Mouse (Mus musculus) heart, embryonic 16.5 days (tissue): ENCODE data around the gene Wdfy2. TPM values are rescaled to one million over a fixed set of nuclear protein-coding genes. Genes with fewer than 3 reads are reported as not detected.

Source experiments
- ATAC-seq: fragments of 200-750 bp; cut with Nextera tagmentation; replicated peaks from 2 replicates; pipeline ENCODE4 v1.8.0; 2017; ENCODE audit warnings: moderate number of reproducible peaks; ENCODE audit not compliant: insufficient read depth, low FRiP score; ENCODE audit errors: extremely low read depth
- H3K27ac ChIP-seq: fragments of 300-500 bp; sonication (generic); 2 replicates; pipeline ENCODE4 v1.5.1; 2014; ENCODE audit warnings: mild to moderate bottlenecking, low read length, control low read depth, moderate library complexity
- H3K27me3 ChIP-seq: fragments of 300-500 bp; sonication (generic); 2 replicates; pipeline ENCODE4 v1.6.1; 2014; ENCODE audit warnings: low read length, mixed read lengths; ENCODE audit not compliant: control insufficient read depth, insufficient read depth
- H3K36me3 ChIP-seq: fragments of 300-500 bp; sonication (generic); 2 replicates; pipeline ENCODE4 v1.6.1; 2014; ENCODE audit not compliant: control insufficient read depth, insufficient read depth
- H3K4me1 ChIP-seq: fragments of 300-500 bp; sonication (generic); 2 replicates; pipeline ENCODE4 v1.6.1; 2014; ENCODE audit warnings: low read length, mixed read lengths; ENCODE audit not compliant: control insufficient read depth, insufficient read depth
- H3K4me2 ChIP-seq: fragments of 300-500 bp; sonication (generic); 2 replicates; pipeline ENCODE4 v1.6.1; 2014; ENCODE audit warnings: low read depth, mild to moderate bottlenecking, control low read depth, low read length
- H3K4me3 ChIP-seq: fragments of 300-500 bp; sonication (generic); 2 replicates; pipeline ENCODE4 v1.5.1; 2014; ENCODE audit warnings: mild to moderate bottlenecking, control low read depth, low read length
- H3K9ac ChIP-seq: fragments of 300-500 bp; sonication (generic); 2 replicates; pipeline ENCODE4 v1.6.1; 2014; ENCODE audit warnings: low read length, control low read depth
- H3K9me3 ChIP-seq: fragments of 300-500 bp; sonication (generic); replicated peaks from 2 replicates; pipeline ENCODE4 v1.6.1; 2016; ENCODE audit warnings: low read length; ENCODE audit not compliant: control insufficient read depth
- WGBS: fragments of 180-500 bp; shearing (Covaris S2); extraction: QIAGEN DNeasy Blood & Tissue Kit; methylation state at CpG from one replicate; pipeline ENCODE4 v1.1.7; 2014; 5-methylcytosine and 5-hydroxymethylcytosine counted together
- polyA plus RNA-seq: library from polyadenylated mRNA; unstranded; fragments of >200 nt; fragmentation: Nextera tagmentation; extraction: Ambion mirVana; gene quantifications from 2 replicates; pipeline ENCODE4 v1.2.1, GENCODE M21; 2015

The Wdfy2 gene
- polyA plus RNA-seq, 1 experiment from 2014 or later = 4.0 TPM

GRCm38 (mm10) chr14:62879497-62879896 lies 42.0 kb downstream of the Wdfy2 start:
- Histone ChIP-seq H3K27ac (peak overlapping the region; percentile 52; the same call in 1 of the 2 replicates), H3K9ac (no peak overlapping the region), H3K4me3 (no peak overlapping the region), H3K36me3 (no peaks in the 10 kb centered on the region), H3K27me3 (no peaks in the 10 kb centered on the region), H3K9me3 (no peaks in the 10 kb centered on the region), H3K4me1 (peaks cover 42% of the 10 kb centered on the region), H3K4me2 (no peak overlapping the region)
- ATAC-seq = peak; percentile 39; the same call in 1 of the 2 replicates
- 15% methylated on average over 5 of the region's 5 CpGs for WGBS

GRCm38 (mm10) chr14:62880084-62880851 lies 42.8 kb downstream of the Wdfy2 start:
- ATAC-seq = no peak
- Histone ChIP-seq H3K4me2 (no peak overlapping the region), H3K4me3 (no peak overlapping the region), H3K9ac (no peak overlapping the region), H3K4me1 (peaks cover 45% of the 10 kb centered on the region), H3K9me3 (no peaks in the 10 kb centered on the region), H3K27ac (0 out of 2 replicates have a peak overlapping the region, but pooled peaks have one; percentile 21), H3K27me3 (no peaks in the 10 kb centered on the region), H3K36me3 (no peaks in the 10 kb centered on the region)
- 63% methylated on average over 5 of the region's 5 CpGs for WGBS

GRCm38 (mm10) chr14:62882061-62882614 lies 44.7 kb downstream of the Wdfy2 start:
- H3K27ac ChIP-seq = no peak overlapping the region
- no peak overlapping the region for H3K4me2 ChIP-seq
- H3K27me3 ChIP-seq = no peaks in the 10 kb centered on the region
- no peak for ATAC-seq
- no peaks in the 10 kb centered on the region for H3K36me3 ChIP-seq
- no peaks in the 10 kb centered on the region for H3K9me3 ChIP-seq
- H3K9ac ChIP-seq = no peak overlapping the region
- H3K4me1 ChIP-seq = peaks cover 45% of the 10 kb centered on the region
- H3K4me3 ChIP-seq = no peak overlapping the region
- 42% methylated on average over 4 of the region's 4 CpGs for WGBS

- H3K9me3 ChIP-seq = no peaks in the 10 kb centered on the region
Observed at GRCm38 (mm10) chr14:62883551-62883950, 46.1 kb downstream of the Wdfy2 start.

GRCm38 (mm10) chr14:62884171-62884570 lies 46.7 kb downstream of the Wdfy2 start:
- 43% methylated on average over 5 of the region's 5 CpGs for WGBS
- Histone ChIP-seq H3K4me1 (peaks cover 25% of the 10 kb centered on the region), H3K4me3 (no peak overlapping the region), H3K36me3 (no peaks in the 10 kb centered on the region), H3K9ac (no peak overlapping the region), H3K27ac (peak overlapping the region; percentile 34; the same call in 1 of the 2 replicates), H3K9me3 (no peaks in the 10 kb centered on the region), H3K4me2 (no peak overlapping the region), H3K27me3 (no peaks in the 10 kb centered on the region)
- ATAC-seq = no peak

More at GRCm38 (mm10) chr14:62883551-62883950, 46.1 kb downstream of the Wdfy2 start:
- H3K4me1 ChIP-seq = peaks cover 31% of the 10 kb centered on the region
- no peak for ATAC-seq
- WGBS = 45% methylated on average over 1 of the region's 1 CpGs
- no peak overlapping the region for H3K9ac ChIP-seq
- no peak overlapping the region for H3K4me2 ChIP-seq
- H3K4me3 ChIP-seq = no peak overlapping the region
- no peaks in the 10 kb centered on the region for H3K27me3 ChIP-seq
- H3K27ac ChIP-seq = no peak overlapping the region
- no peaks in the 10 kb centered on the region for H3K36me3 ChIP-seq

GRCm38 (mm10) chr14:62884639-62885038 lies 47.2 kb downstream of the Wdfy2 start:
- 88% methylated on average over 1 of the region's 1 CpGs for WGBS
- no peak for ATAC-seq
- Histone ChIP-seq H3K27me3 (no peaks in the 10 kb centered on the region), H3K4me1 (peaks cover 20% of the 10 kb centered on the region), H3K9me3 (no peaks in the 10 kb centered on the region), H3K4me2 (no peak overlapping the region), H3K36me3 (no peaks in the 10 kb centered on the region), H3K9ac (no peak overlapping the region), H3K27ac (no peak overlapping the region), H3K4me3 (no peak overlapping the region)

- no peak overlapping the region for H3K9ac ChIP-seq
- ATAC-seq = peak; percentile 29; the same call in 1 of the 2 replicates
- H3K36me3 ChIP-seq = no peaks in the 10 kb centered on the region
- no peak overlapping the region for H3K4me3 ChIP-seq
- H3K4me2 ChIP-seq = no peak overlapping the region
- H3K27ac ChIP-seq = no peak overlapping the region
- H3K27me3 ChIP-seq = no peaks in the 10 kb centered on the region
- WGBS = 75% methylated on average over 2 of the region's 2 CpGs
- peaks cover 16% of the 10 kb centered on the region for H3K4me1 ChIP-seq
- no peaks in the 10 kb centered on the region for H3K9me3 ChIP-seq
Observed at GRCm38 (mm10) chr14:62885146-62885545, 47.7 kb downstream of the Wdfy2 start.

GRCm38 (mm10) chr14:62891401-62891800 lies 53.9 kb downstream of the Wdfy2 start:
- H3K36me3 ChIP-seq = no peaks in the 10 kb centered on the region
- no peak for ATAC-seq
- WGBS = 86% methylated on average over 3 of the region's 3 CpGs

More at GRCm38 (mm10) chr14:62891401-62891800, 53.9 kb downstream of the Wdfy2 start:
- Histone ChIP-seq H3K9ac (no peak overlapping the region), H3K27ac (no peak overlapping the region), H3K4me1 (peaks cover 12% of the 10 kb centered on the region; the same call in 1 of the 2 replicates), H3K27me3 (no peaks in the 10 kb centered on the region), H3K4me3 (no peak overlapping the region), H3K9me3 (no peaks in the 10 kb centered on the region), H3K4me2 (no peak overlapping the region)
